Mouse (Mus musculus) cerebellum, adult 2 months (tissue): ENCODE results near the gene Ppp1r12a.

Source experiments
- CTCF ChIP-seq: fragments of 200-500 bp; IDR thresholded peaks from 2 replicates; pipeline ENCODE4 v1.5.1; 2011; ENCODE audit warnings: low read depth, mild to moderate bottlenecking, control low read depth, low read length, moderate library complexity, borderline replicate concordance; ENCODE audit not compliant: insufficient read depth
- POLR2A ChIP-seq: fragments of 200-500 bp; IDR thresholded peaks from 2 replicates; pipeline ENCODE4 v1.6.1; 2011; ENCODE audit warnings: low read length, control low read depth, borderline replicate concordance; ENCODE audit not compliant: insufficient read depth

GRCm38 (mm10) chr10:108284977-108285376 is 123.0 kb downstream of the Ppp1r12a start:
- TF ChIP-seq CTCF (no peak), POLR2A (no peak)
